Mouse (Mus musculus): ENCODE measurements around the gene Rbm44. TPM values are rescaled to one million over a fixed set of nuclear protein-coding genes. Genes with fewer than 3 reads are reported as not detected.

The Rbm44 gene
- polyA plus RNA-seq, 1 experiment, result 0.19 TPM

GRCm38 (mm10) chr1:91211591-91212008 is 66.7 kb downstream of the Rbm44 start:
- no peak for TF ChIP-seq POLR2A (IDR thresholded peaks at IDR 0.05; ENCODE audit: borderline replicate concordance, extremely low read depth, insufficient read depth, insufficient read length, poor library complexity, severe bottlenecking)
- TF ChIP-seq CTCF (IDR thresholded peaks at IDR 0.05; ENCODE audit: borderline replicate concordance, extremely low read depth, insufficient read depth, insufficient read length), result no peak
- peak; percentile 23 for DNase-seq (ENCODE audit: low read depth)

DNA sequence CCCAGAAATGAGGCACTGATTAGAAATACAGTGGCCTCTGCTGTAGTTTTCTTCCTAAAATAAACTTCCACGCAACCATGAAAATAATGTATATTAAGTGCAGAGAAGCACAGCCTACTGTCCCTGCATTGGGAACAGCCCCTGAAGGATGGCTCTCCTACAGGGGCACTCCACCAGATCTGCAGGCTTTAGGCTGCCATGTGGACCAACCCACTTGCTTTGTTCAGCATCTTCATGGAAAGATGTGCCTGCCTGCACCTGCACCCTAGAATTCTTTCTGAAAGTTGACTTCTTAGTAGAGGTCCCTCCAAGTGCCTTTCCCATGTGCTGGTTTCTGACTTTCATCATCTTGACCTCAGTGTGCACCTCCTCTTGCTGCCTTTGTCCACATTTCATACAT is 70.4 kb downstream of the Rbm44 start:
- TF ChIP-seq CTCF (IDR thresholded peaks at IDR 0.05; ENCODE audit: borderline replicate concordance, extremely low read depth, insufficient read depth, insufficient read length) (no peak), POLR2A (IDR thresholded peaks at IDR 0.05; ENCODE audit: borderline replicate concordance, extremely low read depth, insufficient read depth, insufficient read length, poor library complexity, severe bottlenecking) (no peak)
- no peak for DNase-seq (ENCODE audit: low read depth)

DNA sequence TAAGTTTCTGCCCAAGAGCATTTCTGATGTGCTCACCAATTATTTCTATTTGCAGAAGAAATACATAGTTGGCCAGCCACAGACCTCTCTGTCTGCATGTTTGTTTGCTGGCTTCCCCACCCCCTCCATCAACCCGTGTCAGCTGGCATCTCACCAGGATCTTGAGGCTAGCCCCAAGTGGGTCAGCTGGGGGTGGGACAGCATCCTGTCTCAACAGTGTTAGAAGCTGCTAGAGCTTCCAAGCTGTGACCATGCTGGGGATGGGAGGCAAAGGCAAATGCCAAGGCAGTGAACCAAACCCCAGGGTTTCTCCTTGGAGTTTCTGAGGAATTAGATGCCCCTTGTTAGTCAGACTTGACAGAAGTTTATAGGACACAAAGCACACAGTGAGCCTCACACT is 71.1 kb downstream of the Rbm44 start:
- DNase-seq (ENCODE audit: low read depth), result no peak
- TF ChIP-seq POLR2A (IDR thresholded peaks at IDR 0.05; ENCODE audit: borderline replicate concordance, extremely low read depth, insufficient read depth, insufficient read length, poor library complexity, severe bottlenecking) (no peak), CTCF (IDR thresholded peaks at IDR 0.05; ENCODE audit: borderline replicate concordance, extremely low read depth, insufficient read depth, insufficient read length) (no peak)

DNA sequence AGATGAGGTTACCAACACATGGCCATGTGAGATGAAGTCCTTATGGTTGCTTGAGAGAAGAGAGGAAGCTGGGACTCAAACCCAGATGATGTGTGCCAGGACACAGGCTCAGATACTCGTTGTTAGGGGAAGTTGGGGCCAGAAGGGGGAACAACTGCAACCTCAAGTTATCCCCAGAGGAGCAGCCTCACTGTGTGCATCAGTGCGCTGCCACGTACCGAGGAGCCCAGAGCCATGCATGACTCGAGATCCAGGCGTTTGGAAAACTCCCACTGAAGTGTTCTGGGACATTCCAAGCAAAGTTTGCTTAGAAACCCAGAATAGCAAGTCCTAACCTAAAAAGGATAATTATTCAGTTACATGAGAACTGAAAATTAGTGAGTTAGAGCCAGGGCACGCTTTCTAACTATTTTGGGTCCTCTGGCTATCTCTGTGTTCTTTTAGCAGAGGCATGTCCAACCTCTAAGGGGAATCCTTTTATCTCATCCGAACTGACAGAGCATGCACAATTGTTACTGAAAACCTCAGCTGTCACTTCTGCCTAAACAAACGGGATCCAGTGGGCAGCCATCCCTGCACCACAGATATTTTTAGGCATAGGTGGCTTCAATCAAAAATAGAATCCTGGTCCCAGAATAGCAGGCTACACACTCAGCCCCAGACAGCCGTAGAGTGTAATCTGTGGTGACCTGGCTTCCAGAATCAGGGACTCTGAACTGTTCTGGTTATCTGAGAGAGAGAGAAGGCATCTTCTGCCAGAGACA is 71.8 kb downstream of the Rbm44 start:
- DNase-seq (ENCODE audit: low read depth), result no peak
- no peak for TF ChIP-seq POLR2A (IDR thresholded peaks at IDR 0.05; ENCODE audit: borderline replicate concordance, extremely low read depth, insufficient read depth, insufficient read length, poor library complexity, severe bottlenecking)
- TF ChIP-seq CTCF (IDR thresholded peaks at IDR 0.05; ENCODE audit: borderline replicate concordance, extremely low read depth, insufficient read depth, insufficient read length), result no peak

GRCm38 (mm10) chr1:91219641-91220321 is 74.9 kb downstream of the Rbm44 start:
- TF ChIP-seq CTCF (IDR thresholded peaks at IDR 0.05; ENCODE audit: borderline replicate concordance, extremely low read depth, insufficient read depth, insufficient read length), result no peak
- no peak for TF ChIP-seq POLR2A (IDR thresholded peaks at IDR 0.05; ENCODE audit: borderline replicate concordance, extremely low read depth, insufficient read depth, insufficient read length, poor library complexity, severe bottlenecking)

GRCm38 (mm10) chr1:91220322-91220672 is 75.4 kb downstream of the Rbm44 start:
- no peak for DNase-seq (ENCODE audit: low read depth)
- TF ChIP-seq POLR2A (IDR thresholded peaks at IDR 0.05; ENCODE audit: borderline replicate concordance, extremely low read depth, insufficient read depth, insufficient read length, poor library complexity, severe bottlenecking) (no peak), CTCF (IDR thresholded peaks at IDR 0.05; ENCODE audit: borderline replicate concordance, extremely low read depth, insufficient read depth, insufficient read length) (no peak)

More at GRCm38 (mm10) chr1:91219641-91220321, 74.9 kb downstream of the Rbm44 start:
- no peak for DNase-seq (ENCODE audit: low read depth)

Other genes starting within 250 kb of the Rbm44 start
- gene Mlph, start 230.0 kb upstream of the Rbm44 start, polyA plus RNA-seq (2012; rRNA removed), result 0.20 and 0.31 TPM in 2 replicates
- not detected in 2 replicates for gene Prlh, start 192.0 kb upstream of the Rbm44 start, polyA plus RNA-seq (2012; rRNA removed)
- gene Rab17, start 175.4 kb upstream of the Rbm44 start, polyA plus RNA-seq (2012; rRNA removed), result 0.25 TPM in 1 of 2 replicates, not detected in the other
- gene Lrrfip1, start 146.4 kb upstream of the Rbm44 start, polyA plus RNA-seq (2012; rRNA removed), result 26.0 and 31.7 TPM in 2 replicates
- 2.6 and 3.8 TPM in 2 replicates for gene Ramp1, start 34.7 kb downstream of the Rbm44 start, polyA plus RNA-seq (2012; rRNA removed)
- gene Ube2f, start 105.2 kb downstream of the Rbm44 start, polyA plus RNA-seq (2012; rRNA removed), result 45.8 and 58.6 TPM in 2 replicates
- gene Scly, start 153.2 kb downstream of the Rbm44 start, polyA plus RNA-seq (2012; rRNA removed), result 11.9 and 12.7 TPM in 2 replicates
- 0.08 and 0.10 TPM in 2 replicates for gene Espnl, start 177.0 kb downstream of the Rbm44 start, polyA plus RNA-seq (2012; rRNA removed)
- 0.15 and 0.22 TPM in 2 replicates for gene Klhl30, start 205.9 kb downstream of the Rbm44 start, polyA plus RNA-seq (2012; rRNA removed)
- gene Erfe, start 221.3 kb downstream of the Rbm44 start, polyA plus RNA-seq (2012; rRNA removed), result 0.26 and 0.40 TPM in 2 replicates